Mouse (Mus musculus): ENCODE data around the gene Cks2. TPM values are rescaled to one million over a fixed set of nuclear protein-coding genes. Genes with fewer than 3 reads are reported as not detected.

Gene Cks2
- total RNA-seq (2014; rRNA removed) = 16.3 and 23.0 TPM in 2 replicates
- 19.0 and 20.0 TPM in 2 replicates for polyA plus RNA-seq (2015; fragmentation: Nextera tagmentation; extraction: Ambion mirVana)

DNA sequence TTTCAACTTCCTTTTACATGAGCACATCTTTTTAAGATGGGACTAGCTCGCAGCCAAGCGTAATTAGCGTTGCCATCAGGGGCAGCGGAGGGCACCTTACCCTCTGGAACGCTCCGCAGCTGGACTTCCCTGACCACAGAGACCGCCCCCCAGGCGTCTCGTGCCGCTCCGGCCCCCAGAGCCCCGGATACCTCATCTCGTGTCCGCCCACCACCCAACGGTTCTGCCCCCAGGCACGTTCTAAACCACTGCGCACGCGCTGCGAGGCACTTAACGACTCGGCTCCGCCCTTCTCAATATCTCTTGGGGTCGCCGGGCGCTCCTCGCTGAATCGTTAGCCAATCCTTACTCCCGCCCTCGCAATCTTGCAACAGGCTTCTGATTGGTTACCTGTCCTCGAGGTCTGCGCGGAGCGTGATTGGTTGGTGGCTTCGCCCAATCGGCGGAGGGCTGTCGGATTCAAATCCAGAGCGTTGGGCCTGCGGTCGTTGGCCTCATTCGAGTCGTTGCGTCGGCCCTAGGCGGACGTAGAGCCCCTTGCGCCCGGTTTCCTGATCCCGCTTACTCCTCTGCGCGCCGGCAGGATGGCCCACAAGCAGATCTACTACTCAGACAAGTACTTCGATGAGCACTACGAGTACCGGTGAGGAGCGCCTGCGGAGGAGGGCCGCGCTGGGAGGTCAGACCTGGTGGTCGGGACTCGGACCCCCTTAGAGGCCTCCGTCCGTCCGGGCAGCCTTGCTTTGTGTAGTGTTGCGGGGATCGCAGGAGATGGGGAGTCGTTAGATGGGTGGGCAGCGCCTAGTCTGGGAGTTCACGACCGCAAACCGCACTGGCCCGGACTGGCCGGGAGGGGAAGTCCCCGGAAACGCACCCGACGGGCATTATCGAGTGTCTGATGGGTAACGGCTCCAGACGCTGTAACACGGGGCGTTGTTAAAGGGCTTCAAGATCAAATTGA, at the start of gene Cks2:
Gene Cks2, plus strand, starts transcription at position 404 of the 961 bp plus-strand sequence.
- Histone ChIP-seq H3K27me3 (ENCODE audit: insufficient read depth, low read length) (no peaks in the 10 kb centered on the region), H3K27ac (ENCODE audit: low read depth, low read length) (no peak within 1 kb of the TSS), H3K36me3 (ENCODE audit: insufficient read depth, low read length) (no peaks in the 10 kb centered on the region), H3K9me3 (ENCODE audit: low read length) (no peaks in the 10 kb centered on the region), H3K4me3 (ENCODE audit: low read depth, low read length) (peak within 1 kb of the TSS; percentile 61), H3K4me1 (ENCODE audit: insufficient read depth, low read length) (no peaks in the 10 kb centered on the region), H3K4me2 (ENCODE audit: low read depth, low read length, poor library complexity, severe bottlenecking) (peak within 1 kb of the TSS; percentile 96), H3K9ac (replicated peaks; ENCODE audit: low read length, poor library complexity, severe bottlenecking) (peak within 1 kb of the TSS; percentile 56)
- TF ChIP-seq CTCF (IDR thresholded peaks at IDR 0.05) = 0 out of 2 replicates have a peak, but pooled peaks have one; percentile 6
- WGBS = under 1% methylated on average over 83 of the region's 83 CpGs
- ATAC-seq (ENCODE audit: low FRiP score) (peak; percentile 99), DNase-seq (ENCODE audit: low spot score) (peak; percentile 99)

DNA sequence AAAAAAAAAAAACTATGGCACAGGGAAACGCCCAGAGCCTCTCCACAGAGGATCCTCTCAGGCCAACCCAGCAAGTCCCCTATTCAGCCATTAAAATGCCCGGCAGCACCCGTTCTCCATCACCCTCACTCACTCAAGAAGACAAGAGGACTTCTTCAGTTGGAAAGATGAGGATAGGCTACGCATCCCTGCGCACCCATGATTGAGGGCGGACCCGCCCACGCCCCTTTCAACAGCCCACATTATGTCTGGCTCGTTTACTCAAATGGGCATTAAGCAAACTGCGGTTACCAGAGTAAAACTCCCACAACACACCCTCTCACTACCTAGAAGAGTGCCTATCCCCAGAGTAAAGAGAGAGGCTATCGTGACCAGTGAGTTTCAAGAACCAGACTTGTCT, 49.6 kb upstream of the Cks2 start:
- no peak overlapping the region for H3K9ac ChIP-seq (replicated peaks; ENCODE audit: low read length, poor library complexity, severe bottlenecking)
- H3K36me3 ChIP-seq (ENCODE audit: insufficient read depth, low read length) = no peaks in the 10 kb centered on the region
- peak overlapping the region; percentile 97 for H3K4me2 ChIP-seq (ENCODE audit: low read depth, low read length, poor library complexity, severe bottlenecking)
- DNase-seq (ENCODE audit: low spot score) (no peak), ATAC-seq (ENCODE audit: low FRiP score) (0 out of 2 replicates have a peak, but pooled peaks have one; percentile 17)
- TF ChIP-seq CTCF (IDR thresholded peaks at IDR 0.05) = no peak
- H3K4me3 ChIP-seq (ENCODE audit: low read depth, low read length) = peak overlapping the region; percentile 45
- WGBS = 37% methylated on average over 11 of the region's 11 CpGs
- H3K27ac ChIP-seq (ENCODE audit: low read depth, low read length) = no peak overlapping the region
- H3K4me1 ChIP-seq (ENCODE audit: insufficient read depth, low read length) = no peaks in the 10 kb centered on the region
- no peaks in the 10 kb centered on the region for H3K27me3 ChIP-seq (ENCODE audit: insufficient read depth, low read length)
- H3K9me3 ChIP-seq (ENCODE audit: low read length) = no peaks in the 10 kb centered on the region

DNA sequence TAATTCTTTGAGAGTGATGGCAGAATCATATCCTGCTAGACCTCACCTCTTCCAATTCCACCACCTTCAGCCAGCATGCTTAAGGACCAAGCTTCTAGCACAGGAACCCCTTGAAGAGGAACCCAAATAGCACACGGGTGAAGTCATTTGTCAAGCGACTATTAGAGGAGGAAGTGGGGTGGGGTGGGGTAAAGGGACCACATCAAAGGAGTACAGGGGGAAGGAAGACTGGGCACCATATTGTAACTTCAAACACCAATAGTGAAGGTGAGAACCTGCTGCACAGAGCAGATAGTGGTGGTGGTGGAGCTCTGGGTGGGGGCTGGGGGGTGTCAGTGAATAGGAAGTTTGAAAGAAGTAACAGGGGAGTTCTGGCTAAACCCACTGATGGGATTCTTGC, 47.0 kb upstream of the Cks2 start:
- Histone ChIP-seq H3K4me1 (ENCODE audit: insufficient read depth, low read length) (peaks cover 4% of the 10 kb centered on the region; the same call in 1 of the 2 replicates), H3K27me3 (ENCODE audit: insufficient read depth, low read length) (no peaks in the 10 kb centered on the region)
- DNase-seq (ENCODE audit: low spot score) = no peak

DNA sequence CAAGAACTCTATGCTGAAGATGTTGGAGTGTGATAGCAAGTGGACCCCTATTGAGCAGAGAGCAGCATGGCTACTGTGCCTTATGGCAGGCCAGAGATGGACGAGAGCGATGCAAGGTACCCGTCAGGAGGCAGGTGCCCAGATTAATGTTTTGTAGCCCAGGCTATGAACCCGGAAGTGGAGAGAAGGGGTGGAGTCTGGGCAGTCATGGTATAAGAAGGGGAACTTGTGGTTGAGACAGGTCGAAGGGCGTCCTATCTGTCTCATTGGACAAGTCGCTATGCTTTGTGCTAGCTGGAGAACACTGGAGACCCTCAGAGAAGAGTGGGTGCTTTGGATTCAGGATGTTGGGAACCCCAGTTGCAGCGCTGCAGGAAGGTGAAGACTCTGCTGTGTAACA, 44.9 kb upstream of the Cks2 start:
- ATAC-seq (ENCODE audit: low FRiP score) = no peak
- Histone ChIP-seq H3K9me3 (ENCODE audit: low read length) (no peaks in the 10 kb centered on the region), H3K4me3 (ENCODE audit: low read depth, low read length) (no peak overlapping the region), H3K9ac (replicated peaks; ENCODE audit: low read length, poor library complexity, severe bottlenecking) (no peak overlapping the region), H3K4me2 (ENCODE audit: low read depth, low read length, poor library complexity, severe bottlenecking) (no peak overlapping the region), H3K36me3 (ENCODE audit: insufficient read depth, low read length) (no peaks in the 10 kb centered on the region), H3K4me1 (ENCODE audit: insufficient read depth, low read length) (peaks cover 4% of the 10 kb centered on the region), H3K27ac (ENCODE audit: low read depth, low read length) (no peak overlapping the region), H3K27me3 (ENCODE audit: insufficient read depth, low read length) (no peaks in the 10 kb centered on the region)
- no peak for DNase-seq (ENCODE audit: low spot score)
- no peak for TF ChIP-seq CTCF (IDR thresholded peaks at IDR 0.05)
- 94% methylated on average over 8 of the region's 8 CpGs for WGBS

More for the DNA sequence above, 47.0 kb upstream of the Cks2 start:
- 84% methylated on average over 2 of the region's 2 CpGs for WGBS
- no peak overlapping the region for H3K4me3 ChIP-seq (ENCODE audit: low read depth, low read length)
- no peak for ATAC-seq (ENCODE audit: low FRiP score)
- no peaks in the 10 kb centered on the region for H3K36me3 ChIP-seq (ENCODE audit: insufficient read depth, low read length)
- H3K9me3 ChIP-seq (ENCODE audit: low read length) = no peaks in the 10 kb centered on the region
- no peak overlapping the region for H3K4me2 ChIP-seq (ENCODE audit: low read depth, low read length, poor library complexity, severe bottlenecking)
- H3K27ac ChIP-seq (ENCODE audit: low read depth, low read length) = no peak overlapping the region
- H3K9ac ChIP-seq (replicated peaks; ENCODE audit: low read length, poor library complexity, severe bottlenecking) = no peak overlapping the region
- TF ChIP-seq CTCF (IDR thresholded peaks at IDR 0.05) = no peak

DNA sequence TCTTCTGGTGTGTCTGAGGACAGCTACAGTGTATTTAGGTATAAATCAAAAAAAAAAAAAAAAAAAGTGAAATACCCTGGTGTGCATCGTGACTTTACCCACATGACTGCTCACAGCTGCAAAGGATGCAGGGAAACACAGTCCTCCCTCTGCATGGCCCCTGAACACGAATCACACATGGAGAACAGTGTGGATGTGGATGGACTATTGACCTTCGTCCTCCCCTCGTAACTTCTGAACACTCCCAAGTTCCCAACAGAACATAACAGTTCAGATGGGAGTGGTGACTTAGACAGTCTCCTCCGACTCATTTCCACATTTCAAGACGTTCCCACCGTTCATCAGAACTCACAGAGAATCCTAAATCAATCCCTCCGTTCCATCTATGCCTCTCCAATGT, 42.3 kb upstream of the Cks2 start:
- ATAC-seq (ENCODE audit: low FRiP score) (no peak), DNase-seq (ENCODE audit: low spot score) (no peak)
- no peaks in the 10 kb centered on the region for H3K9me3 ChIP-seq (ENCODE audit: low read length)
- peak overlapping the region; percentile 25; the same call in 1 of the 2 replicates for H3K4me3 ChIP-seq (ENCODE audit: low read depth, low read length)
- TF ChIP-seq CTCF (IDR thresholded peaks at IDR 0.05) = no peak
- H3K9ac ChIP-seq (replicated peaks; ENCODE audit: low read length, poor library complexity, severe bottlenecking) = no peak overlapping the region
- 49% methylated on average over 8 of the region's 8 CpGs for WGBS
- H3K27me3 ChIP-seq (ENCODE audit: insufficient read depth, low read length) = no peaks in the 10 kb centered on the region
- peak overlapping the region; percentile 35 for H3K4me2 ChIP-seq (ENCODE audit: low read depth, low read length, poor library complexity, severe bottlenecking)
- H3K27ac ChIP-seq (ENCODE audit: low read depth, low read length) = peak overlapping the region; percentile 47
- peaks cover 4% of the 10 kb centered on the region for H3K4me1 ChIP-seq (ENCODE audit: insufficient read depth, low read length)
- H3K36me3 ChIP-seq (ENCODE audit: insufficient read depth, low read length) = no peaks in the 10 kb centered on the region
